Mouse (Mus musculus) mature B cell (primary cell): Measurements from ENCODE around the gene U2af1l4.

Experiments
- in situ Hi-C: fragments of 300-500 bp; cut with MboI; formaldehyde crosslinking; loops from 2 replicates; pipeline ENCODE4 v1.14.3; 2019

Gene U2af1l4

GRCm38 (mm10) chr7:30563117-30563905 lies at the start of gene U2af1l4, which contains the start of the genes Gm49396 and Psenen:
TSS of gene U2af1l4 (plus strand) at chr7:30563301.
TSS of gene Gm49396 (plus strand) at chr7:30563344.
TSS of gene Psenen (minus strand) at chr7:30563627.
- in situ Hi-C loops: no loop called here

- in situ Hi-C loops: no loop called here
Measured at GRCm38 (mm10) chr7:30515003-30515760, 47.9 kb upstream of the U2af1l4 start.

- in situ Hi-C loops: no loop called here
Measured at GRCm38 (mm10) chr7:30518325-30518724, 44.8 kb upstream of the U2af1l4 start.

- in situ Hi-C loops: no loop called here
Measured at GRCm38 (mm10) chr7:30520396-30520795, 42.7 kb upstream of the U2af1l4 start.

- in situ Hi-C loops: no loop called here
Measured at GRCm38 (mm10) chr7:30520856-30521255, 42.2 kb upstream of the U2af1l4 start.

- in situ Hi-C loops: no loop called here
Measured at GRCm38 (mm10) chr7:30522871-30523270, 40.2 kb upstream of the U2af1l4 start.

- in situ Hi-C loops: no loop called here
Measured at GRCm38 (mm10) chr7:30524487-30524886, 38.6 kb upstream of the U2af1l4 start.

- in situ Hi-C loops: no loop called here
Measured at GRCm38 (mm10) chr7:30525954-30526353, 37.1 kb upstream of the U2af1l4 start.

- in situ Hi-C loops: no loop called here
Measured at GRCm38 (mm10) chr7:30526399-30526798, 36.7 kb upstream of the U2af1l4 start.

GRCm38 (mm10) chr7:30526981-30527380 lies 36.1 kb upstream of the U2af1l4 start:
- in situ Hi-C loops: no loop called here

GRCm38 (mm10) chr7:30531291-30531815 lies 31.7 kb upstream of the U2af1l4 start:
- in situ Hi-C loops: no loop called here

GRCm38 (mm10) chr7:30532931-30533330 lies 30.2 kb upstream of the U2af1l4 start:
- in situ Hi-C loops: no loop called here

GRCm38 (mm10) chr7:30533941-30534632 lies 29.0 kb upstream of the U2af1l4 start:
- in situ Hi-C loops: no loop called here

- in situ Hi-C loops: no loop called here
Measured at GRCm38 (mm10) chr7:30534633-30535577, 28.2 kb upstream of the U2af1l4 start, which contains the start of gene Arhgap33. TSS of gene Arhgap33 (minus strand) at chr7:30535060.

GRCm38 (mm10) chr7:30540572-30540971 lies 22.5 kb upstream of the U2af1l4 start:
- in situ Hi-C loops: no loop called here

GRCm38 (mm10) chr7:30544327-30544726 lies 18.8 kb upstream of the U2af1l4 start:
- in situ Hi-C loops: no loop called here

- in situ Hi-C loops: no loop called here
Measured at GRCm38 (mm10) chr7:30549880-30550279, 13.2 kb upstream of the U2af1l4 start.

GRCm38 (mm10) chr7:30550603-30551002 lies 12.5 kb upstream of the U2af1l4 start:
- in situ Hi-C loops: no loop called here

- in situ Hi-C loops: no loop called here
Measured at GRCm38 (mm10) chr7:30551445-30552101, 11.5 kb upstream of the U2af1l4 start.
